Mouse (Mus musculus) heart, embryonic 16.5 days (tissue): ENCODE results near the gene Slc39a13. TPM values are rescaled to one million over a fixed set of nuclear protein-coding genes. Genes with fewer than 3 reads are reported as not detected.

Experiments
- ATAC-seq: fragments of 200-750 bp; cut with Nextera tagmentation; replicated peaks from 2 replicates; pipeline ENCODE4 v1.8.0; 2017; ENCODE audit warnings: moderate number of reproducible peaks; ENCODE audit not compliant: insufficient read depth, low FRiP score; ENCODE audit errors: extremely low read depth
- H3K27ac ChIP-seq: fragments of 300-500 bp; sonication (generic); 2 replicates; pipeline ENCODE4 v1.5.1; 2014; ENCODE audit warnings: mild to moderate bottlenecking, low read length, control low read depth, moderate library complexity
- H3K27me3 ChIP-seq: fragments of 300-500 bp; sonication (generic); 2 replicates; pipeline ENCODE4 v1.6.1; 2014; ENCODE audit warnings: low read length, mixed read lengths; ENCODE audit not compliant: control insufficient read depth, insufficient read depth
- H3K36me3 ChIP-seq: fragments of 300-500 bp; sonication (generic); 2 replicates; pipeline ENCODE4 v1.6.1; 2014; ENCODE audit not compliant: control insufficient read depth, insufficient read depth
- H3K4me1 ChIP-seq: fragments of 300-500 bp; sonication (generic); 2 replicates; pipeline ENCODE4 v1.6.1; 2014; ENCODE audit warnings: low read length, mixed read lengths; ENCODE audit not compliant: control insufficient read depth, insufficient read depth
- H3K4me2 ChIP-seq: fragments of 300-500 bp; sonication (generic); 2 replicates; pipeline ENCODE4 v1.6.1; 2014; ENCODE audit warnings: low read depth, mild to moderate bottlenecking, control low read depth, low read length
- H3K4me3 ChIP-seq: fragments of 300-500 bp; sonication (generic); 2 replicates; pipeline ENCODE4 v1.5.1; 2014; ENCODE audit warnings: mild to moderate bottlenecking, control low read depth, low read length
- H3K9ac ChIP-seq: fragments of 300-500 bp; sonication (generic); 2 replicates; pipeline ENCODE4 v1.6.1; 2014; ENCODE audit warnings: low read length, control low read depth
- H3K9me3 ChIP-seq: fragments of 300-500 bp; sonication (generic); replicated peaks from 2 replicates; pipeline ENCODE4 v1.6.1; 2016; ENCODE audit warnings: low read length; ENCODE audit not compliant: control insufficient read depth
- WGBS: fragments of 180-500 bp; shearing (Covaris S2); extraction: QIAGEN DNeasy Blood & Tissue Kit; methylation state at CpG from one replicate; pipeline ENCODE4 v1.1.7; 2014; 5-methylcytosine and 5-hydroxymethylcytosine counted together
- polyA plus RNA-seq: library from polyadenylated mRNA; unstranded; fragments of >200 nt; fragmentation: Nextera tagmentation; extraction: Ambion mirVana; gene quantifications from 2 replicates; pipeline ENCODE4 v1.2.1, GENCODE M21; 2015

The Slc39a13 gene
- polyA plus RNA-seq, 1 experiment from 2014 or later = 61.3 TPM

- 95% methylated on average over 2 of the region's 2 CpGs for WGBS
- no peak for ATAC-seq
- Histone ChIP-seq H3K36me3 (peaks cover 45% of the 10 kb centered on the region), H3K9me3 (no peaks in the 10 kb centered on the region), H3K9ac (no peak overlapping the region), H3K27ac (no peak overlapping the region), H3K27me3 (no peaks in the 10 kb centered on the region), H3K4me2 (no peak overlapping the region), H3K4me1 (no peaks in the 10 kb centered on the region), H3K4me3 (no peak overlapping the region)
These were observed 56.3 kb downstream of the Slc39a13 start for GRCm38 (mm10) chr2:91013881-91014280.

Other genes with a start within 250 kb of the Slc39a13 start
- 259 and 270 TPM in 2 replicates for gene Mtch2, start 223.3 kb downstream of the Slc39a13 start, polyA plus RNA-seq
- gene C1qtnf4, start 184.6 kb downstream of the Slc39a13 start, polyA plus RNA-seq = 10.8 and 11.2 TPM in 2 replicates
- 27.8 and 29.1 TPM in 2 replicates for gene Kbtbd4, start 165.7 kb downstream of the Slc39a13 start, polyA plus RNA-seq
- 414 and 420 TPM in 2 replicates for gene Ndufs3, start 165.6 kb downstream of the Slc39a13 start, polyA plus RNA-seq
- 100 and 108 TPM in 2 replicates for gene Celf1, start 130.0 kb downstream of the Slc39a13 start, polyA plus RNA-seq
- gene Rapsn, start 34.8 kb downstream of the Slc39a13 start, polyA plus RNA-seq = 40.9 and 43.4 TPM in 2 replicates
- 239 and 255 TPM in 2 replicates for gene Psmc3, start 16.4 kb downstream of the Slc39a13 start, polyA plus RNA-seq
- gene Spi1, start 12.0 kb upstream of the Slc39a13 start, polyA plus RNA-seq = 3.6 and 5.2 TPM in 2 replicates
- gene Mybpc3, start 47.7 kb upstream of the Slc39a13 start, polyA plus RNA-seq = 1,022 and 1,203 TPM in 2 replicates
- gene Madd, start 113.4 kb upstream of the Slc39a13 start, polyA plus RNA-seq = 5.8 and 6.1 TPM in 2 replicates
- gene Nr1h3, start 132.4 kb upstream of the Slc39a13 start, polyA plus RNA-seq = 4.4 and 4.8 TPM in 2 replicates
- 15.0 and 19.2 TPM in 2 replicates for gene Acp2, start 132.5 kb upstream of the Slc39a13 start, polyA plus RNA-seq
- gene Ddb2, start 166.6 kb upstream of the Slc39a13 start, polyA plus RNA-seq = 11.5 and 11.7 TPM in 2 replicates
- 60.4 and 64.0 TPM in 2 replicates for gene Pacsin3, start 185.5 kb upstream of the Slc39a13 start, polyA plus RNA-seq
- 64.9 and 68.9 TPM in 2 replicates for gene Arfgap2, start 194.6 kb upstream of the Slc39a13 start, polyA plus RNA-seq